Mouse (Mus musculus) small intestine, adult 2 months (tissue): ENCODE results near the gene Lexm.

ENCODE experiments used
- CTCF ChIP-seq: fragments of 200-500 bp; IDR thresholded peaks from 2 replicates; pipeline ENCODE4 v1.5.1; 2012; ENCODE audit warnings: low read depth, mild to moderate bottlenecking, control low read depth, inconsistent platforms, low read length, moderate library complexity, mixed read lengths; ENCODE audit not compliant: insufficient replicate concordance, insufficient read length; ENCODE audit errors: extremely low read depth
- POLR2A ChIP-seq: fragments of 200-500 bp; IDR thresholded peaks from 2 replicates; pipeline ENCODE4 v1.6.1; 2012; ENCODE audit warnings: low read depth, mild to moderate bottlenecking, control low read depth, inconsistent platforms, low read length, moderate library complexity

GRCm38 (mm10) chr4:106590871-106591270 lies 26.2 kb downstream of the Lexm start:
- TF ChIP-seq CTCF (no peak), POLR2A (no peak)
